Mouse (Mus musculus) activated CD4-positive, CD25-positive, alpha-beta regulatory T cell, adult 4 months (primary cell): ENCODE data around the gene Rnf40. TPM values are rescaled to one million over a fixed set of nuclear protein-coding genes. Genes with fewer than 3 reads are reported as not detected.
"Not testable (repeated sequence)": the region's sequence is repeated elsewhere in the genome, so short reads cannot be mapped to it uniquely, and the experiment has no call there.

Experiments
- ATAC-seq: one replicate; pipeline ENCODE4 v1.8.0; 2017
- polyA plus RNA-seq, 2 experiments: library from polyadenylated mRNA; unstranded; fragments of 100-300 nt; shearing (Covaris generic); gene quantifications; one replicate each; pipeline ENCODE4 v1.2.1; 2017

The Rnf40 gene
- polyA plus RNA-seq, 2 experiments from 2014 or later: 25.3 to 26.1 TPM

- ATAC-seq: no peak
Observed at GRCm38 (mm10) chr7:127604256-127604655, 15.7 kb downstream of the Rnf40 start.

DNA sequence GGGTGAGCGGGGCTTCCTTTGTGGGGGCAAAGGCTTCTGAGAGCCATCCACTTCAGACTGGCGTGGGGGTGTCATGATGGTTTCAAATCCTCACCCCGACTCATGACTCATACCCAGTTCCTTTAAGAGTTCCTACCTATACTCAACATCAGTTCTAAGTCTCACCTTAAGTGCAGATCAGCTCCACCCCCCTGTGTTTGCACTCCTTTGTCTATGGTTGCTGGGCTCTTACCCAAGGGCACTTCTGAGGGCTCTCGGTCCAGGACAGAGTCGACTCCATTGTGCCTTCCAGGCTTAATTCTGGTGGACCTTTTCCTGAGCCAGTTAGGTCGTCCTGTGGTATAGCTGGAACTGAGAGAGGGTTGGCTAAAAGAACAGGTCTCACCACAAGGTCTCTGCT, 18.6 kb downstream of the Rnf40 start:
- no peak for ATAC-seq

DNA sequence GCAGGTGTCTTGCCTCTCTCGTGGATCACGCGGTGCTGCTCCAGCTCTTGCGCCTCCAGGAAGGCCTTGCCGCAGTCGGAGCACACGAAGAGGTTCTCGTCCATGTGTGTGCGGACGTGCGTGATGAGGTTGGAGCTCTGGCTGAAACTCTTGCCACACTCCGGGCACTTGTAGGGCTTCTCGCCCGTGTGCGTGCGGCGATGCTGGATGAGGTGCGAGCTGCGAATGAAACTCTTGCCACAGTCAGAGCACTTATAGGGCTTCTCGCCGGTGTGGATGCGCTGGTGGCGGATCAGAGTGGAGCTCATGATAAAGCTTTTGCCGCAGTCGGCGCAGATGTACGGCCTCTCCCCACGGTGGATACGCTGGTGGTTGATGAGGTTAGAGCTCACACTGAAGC, 22.4 kb downstream of the Rnf40 start:
- no peak for ATAC-seq

DNA sequence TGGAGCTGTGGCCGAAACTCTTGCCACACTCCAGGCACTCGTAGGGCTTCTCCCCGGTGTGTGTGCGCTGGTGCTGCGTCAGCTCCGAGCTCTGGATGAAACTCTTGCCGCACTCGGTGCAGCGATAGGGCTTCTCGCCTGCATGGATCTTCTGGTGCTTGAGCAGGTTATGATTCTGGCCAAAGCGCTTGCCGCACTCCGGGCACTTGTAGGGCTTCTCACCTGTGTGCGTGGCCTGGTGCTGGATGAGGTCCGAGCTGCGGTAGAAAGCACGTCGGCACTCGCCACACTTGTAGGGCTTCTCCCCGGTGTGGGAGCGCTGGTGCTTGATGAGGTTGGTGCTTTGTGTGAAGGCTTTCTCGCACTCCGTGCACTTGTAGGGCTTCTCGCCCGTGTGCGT, 23.0 kb downstream of the Rnf40 start:
- ATAC-seq: no peak

GRCm38 (mm10) chr7:127613501-127613900, 24.9 kb downstream of the Rnf40 start:
- no peak for ATAC-seq

- ATAC-seq: no peak
Observed at GRCm38 (mm10) chr7:127614091-127614490, 25.5 kb downstream of the Rnf40 start.

DNA sequence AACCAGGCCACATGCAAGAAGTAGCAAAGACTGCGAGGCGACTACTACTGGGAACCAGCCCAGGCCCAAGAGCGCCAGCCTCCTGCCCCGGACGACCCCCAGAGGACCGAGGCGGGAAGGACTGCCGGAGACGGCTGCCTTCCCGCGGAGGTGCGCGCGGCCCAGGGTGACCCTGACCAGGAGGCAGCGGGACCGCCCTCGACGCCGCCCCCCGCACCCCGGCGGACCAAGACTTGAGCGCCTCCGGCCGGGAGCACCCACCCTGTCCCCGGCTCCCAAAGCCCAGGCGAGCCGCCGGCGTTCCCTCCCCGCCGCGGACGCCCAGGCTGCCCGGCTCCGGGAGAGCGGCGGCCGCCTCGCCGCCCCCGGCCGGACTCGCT, 25.9 kb downstream of the Rnf40 start:
- ATAC-seq: no peak

DNA sequence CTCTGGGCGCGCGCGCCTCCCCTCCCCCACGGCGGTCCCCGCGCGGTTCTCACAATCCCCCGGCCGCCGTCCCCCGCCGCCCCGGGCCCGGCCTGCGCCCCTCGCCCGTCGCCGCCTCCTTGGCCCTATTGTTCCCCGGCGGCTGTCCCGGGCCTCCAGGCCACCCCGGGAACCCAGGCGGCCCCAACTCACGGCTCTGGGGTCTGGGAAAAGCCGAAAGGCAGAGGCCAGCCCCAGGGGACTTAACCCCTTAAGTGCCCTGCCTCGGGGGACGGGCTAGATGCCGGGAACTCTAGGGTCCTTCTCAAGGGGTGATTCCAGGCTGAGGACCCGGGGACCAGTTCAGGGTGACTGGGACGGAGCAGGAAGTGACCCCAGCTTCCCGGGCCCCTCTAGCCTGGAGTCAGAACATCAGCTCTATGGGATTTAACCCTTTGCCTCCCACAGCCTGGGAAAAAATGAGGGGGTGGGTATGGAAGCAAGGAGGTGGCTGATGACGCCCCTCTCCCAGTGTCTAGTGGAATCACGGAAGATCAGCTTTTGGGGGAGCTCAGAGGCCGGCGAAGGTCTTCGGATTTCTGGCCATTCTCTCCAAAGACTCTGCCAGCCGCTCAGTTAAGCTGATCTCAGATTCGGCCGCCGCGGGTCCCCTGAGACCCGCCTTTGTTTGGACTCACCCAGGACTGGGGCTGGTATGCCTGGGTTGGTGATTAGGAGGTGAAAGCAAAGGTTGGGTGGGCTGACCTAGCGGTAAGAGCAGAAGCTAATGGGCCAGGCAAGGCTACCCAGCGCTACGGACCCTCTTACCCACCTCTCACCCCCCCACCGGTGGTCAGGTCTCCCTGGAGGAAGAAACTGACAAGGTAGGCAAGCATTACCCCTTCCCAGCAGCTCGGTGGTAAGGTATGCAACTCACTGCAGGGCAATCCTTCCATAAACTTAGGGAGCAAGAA, 26.6 kb downstream of the Rnf40 start, which contains the start of gene Zfp629:
TSS of gene Zfp629 (minus strand) at position 907 of the 953 bp plus-strand sequence.
- no peak for ATAC-seq

GRCm38 (mm10) chr7:127616336-127616735, 27.8 kb downstream of the Rnf40 start:
- no peak for ATAC-seq

DNA sequence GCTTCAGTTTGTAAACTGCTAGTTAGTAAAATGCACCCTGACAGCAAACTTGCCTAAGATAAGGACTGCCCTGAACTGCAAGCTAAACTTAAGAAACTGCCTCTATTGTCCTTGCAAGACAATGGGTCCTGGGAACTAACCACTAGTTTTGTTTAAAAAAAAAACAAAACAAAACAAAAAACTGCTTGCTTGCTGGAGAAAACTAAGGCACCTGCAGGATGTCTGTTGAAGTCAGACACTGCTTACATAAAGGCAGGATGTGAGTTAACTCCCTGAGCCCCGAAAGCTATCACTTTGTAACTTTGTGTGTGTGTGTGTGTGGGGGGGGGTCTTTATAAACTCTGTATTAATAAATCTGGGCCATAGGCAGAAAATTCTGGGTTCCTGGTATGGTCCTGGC, 28.3 kb downstream of the Rnf40 start:
- ATAC-seq: no peak

GRCm38 (mm10) chr7:127617962-127618361, 29.4 kb downstream of the Rnf40 start:
- ATAC-seq: no peak

DNA sequence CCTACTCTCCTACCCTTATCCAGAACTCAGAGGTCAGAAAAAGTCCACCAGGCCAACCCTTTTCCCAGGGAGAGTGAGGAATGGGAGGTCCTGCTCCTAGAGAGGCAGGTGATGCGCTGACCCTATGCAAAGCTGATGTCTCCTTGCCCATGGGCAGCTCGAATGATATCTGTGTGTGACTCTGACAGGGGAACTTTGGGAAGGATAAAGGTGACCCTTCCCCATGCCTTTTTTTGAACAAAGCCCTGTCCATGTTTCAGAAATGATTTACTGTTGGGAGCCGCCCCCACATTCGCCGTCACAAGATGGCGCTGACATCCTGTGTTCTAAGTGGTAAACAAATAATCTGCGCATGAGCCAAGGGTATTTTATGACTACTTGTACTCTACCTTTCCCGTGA, 29.8 kb downstream of the Rnf40 start:
- ATAC-seq: not testable (repeated sequence)

GRCm38 (mm10) chr7:127626039-127626438, 37.5 kb downstream of the Rnf40 start:
- ATAC-seq: no peak

- ATAC-seq: no peak
Observed at GRCm38 (mm10) chr7:127626471-127626870, 37.9 kb downstream of the Rnf40 start.

GRCm38 (mm10) chr7:127628646-127629045, 40.1 kb downstream of the Rnf40 start:
- peak; percentile 97 for ATAC-seq

- ATAC-seq: no peak
Observed at GRCm38 (mm10) chr7:127631416-127631815, 42.8 kb downstream of the Rnf40 start.

DNA sequence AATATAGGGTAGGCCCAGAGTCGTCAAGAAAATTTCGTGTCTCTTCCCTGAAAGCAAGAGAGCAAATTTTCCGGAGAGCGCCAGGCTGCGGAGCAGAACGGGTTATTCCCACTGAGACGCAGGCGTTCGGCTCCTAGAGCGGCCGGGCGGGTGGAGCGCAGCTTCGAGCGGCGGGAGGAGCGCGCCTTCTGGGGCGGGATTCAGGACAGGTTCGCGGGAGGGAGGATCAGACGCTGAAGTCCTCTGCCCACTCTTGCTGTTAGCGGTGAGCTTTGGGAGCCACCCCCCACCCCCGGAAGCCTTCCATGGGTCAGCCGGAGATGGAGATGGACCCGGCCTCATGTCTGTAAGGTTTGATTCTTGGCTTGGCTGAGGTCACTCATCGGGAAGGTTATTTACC, 48.4 kb downstream of the Rnf40 start:
- no peak for ATAC-seq

GRCm38 (mm10) chr7:127641260-127641659, 52.7 kb downstream of the Rnf40 start:
- no peak for ATAC-seq

DNA sequence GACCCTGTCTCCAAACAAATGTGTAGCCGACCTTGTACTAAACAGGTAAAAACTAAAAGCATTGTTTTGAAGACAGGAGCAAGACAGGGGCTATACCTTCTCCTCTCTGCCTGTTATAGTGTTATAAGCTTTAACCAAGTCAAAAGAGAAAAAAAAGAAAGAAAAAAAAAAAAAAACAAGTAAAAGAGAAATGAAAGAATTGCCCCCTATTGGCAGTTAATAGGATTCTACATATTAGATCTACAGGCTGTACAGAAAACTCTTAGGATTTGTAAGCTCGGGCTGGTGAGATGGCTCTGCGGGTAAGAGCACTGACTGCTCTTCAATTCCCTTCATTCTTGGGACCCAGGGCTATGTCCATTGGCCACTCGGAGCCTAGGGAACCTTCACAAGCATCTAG, 53.7 kb downstream of the Rnf40 start:
- ATAC-seq: no peak

DNA sequence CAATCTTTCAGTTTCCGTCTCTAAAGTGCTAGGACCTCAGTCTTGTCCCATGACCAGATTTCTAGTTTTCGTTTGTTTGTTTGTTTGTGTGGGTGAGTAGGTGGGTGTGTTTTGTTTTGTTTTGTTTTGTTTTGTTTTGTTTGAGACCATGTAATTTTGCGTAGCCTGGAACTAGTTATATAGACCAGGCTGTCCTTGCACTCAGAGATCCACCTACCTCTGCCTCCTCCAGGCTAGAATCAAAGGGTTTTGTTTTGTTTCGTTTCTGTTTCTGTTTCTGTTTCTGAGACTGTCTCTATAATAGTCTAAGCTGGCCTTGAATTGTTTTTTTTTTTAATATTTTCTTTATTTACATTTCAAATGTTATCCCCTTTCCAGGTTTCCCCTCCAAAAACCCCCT, 57.8 kb downstream of the Rnf40 start:
- peak; percentile 77 for ATAC-seq

GRCm38 (mm10) chr7:127647576-127647975, 59.0 kb downstream of the Rnf40 start:
- not testable (repeated sequence) for ATAC-seq

DNA sequence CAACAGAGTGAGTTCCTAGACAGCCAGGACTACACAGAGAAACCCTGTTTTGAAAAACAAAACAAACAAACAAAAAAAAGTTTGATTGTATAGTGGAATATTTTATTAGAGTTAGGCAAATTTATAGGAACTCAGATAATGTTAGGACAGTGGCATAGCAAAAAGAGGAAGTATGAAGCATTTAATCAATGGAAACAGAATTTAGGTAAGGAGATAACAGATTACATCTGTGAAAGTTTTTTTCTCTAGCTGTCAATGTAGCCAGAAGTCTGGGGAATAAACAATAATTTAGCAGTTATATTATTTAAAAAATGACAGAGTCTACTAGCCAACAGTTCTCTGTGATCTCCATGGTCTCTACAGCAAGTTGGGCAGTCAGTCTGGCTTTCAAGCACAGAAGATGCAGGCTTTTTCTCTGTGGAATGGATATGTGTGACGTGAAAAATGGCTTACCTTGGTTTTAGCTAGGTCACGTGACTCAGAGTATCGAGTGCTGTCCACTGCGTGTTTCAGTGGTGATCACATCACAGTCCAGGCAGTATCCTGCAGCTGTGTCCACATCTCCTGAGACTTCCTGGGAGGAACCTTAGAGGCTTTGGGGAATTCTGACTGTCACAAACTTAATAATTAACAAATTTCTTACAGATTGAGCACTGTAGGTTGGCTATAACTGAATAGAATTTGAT, 60.1 kb downstream of the Rnf40 start:
- no peak for ATAC-seq

- no peak for ATAC-seq
Observed at GRCm38 (mm10) chr7:127649206-127649605, 60.6 kb downstream of the Rnf40 start.

GRCm38 (mm10) chr7:127651624-127652023, 63.1 kb downstream of the Rnf40 start:
- ATAC-seq: no peak
